Mouse (Mus musculus): ENCODE data around the gene Gnb5. TPM values are rescaled to one million over a fixed set of nuclear protein-coding genes. Genes with fewer than 3 reads are reported as not detected.

Gene Gnb5
- polyA plus RNA-seq, 1 experiment from 2014 or later, result 11.2 TPM

DNA sequence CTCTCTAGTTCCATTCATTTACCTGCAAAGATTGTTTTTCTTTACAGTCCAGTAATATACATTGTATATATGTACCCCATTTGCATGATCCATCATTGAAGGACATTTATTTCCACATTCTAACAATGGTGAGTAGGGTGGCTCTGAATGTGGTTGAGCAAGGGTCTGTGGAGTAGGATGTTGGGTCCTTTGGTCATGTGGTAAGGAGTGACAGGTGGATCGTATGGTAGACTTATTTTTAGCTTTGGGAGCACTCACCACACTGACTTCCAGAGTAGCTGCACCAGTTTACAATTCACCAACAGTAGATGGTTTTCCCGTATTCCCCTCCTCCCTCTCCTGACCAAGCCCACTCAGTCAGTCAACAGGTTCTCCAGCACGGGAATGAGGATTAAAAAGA, 62.7 kb downstream of the Gnb5 start:
- Histone ChIP-seq H3K4me1 (replicated peaks; ENCODE audit: control insufficient read depth, insufficient read depth, low read length) (no peaks in the 10 kb centered on the region; the same call in 1 of the 2 replicates), H3K9ac (ENCODE audit: low read depth, low read length) (no peak overlapping the region), H3K27ac (ENCODE audit: low read depth, low read length) (no peak overlapping the region), H3K4me3 (ENCODE audit: low read depth, low read length) (no peak overlapping the region), H3K36me3 (ENCODE audit: control insufficient read depth, insufficient read depth) (no peaks in the 10 kb centered on the region), H3K9me3 (ENCODE audit: control insufficient read depth) (no peaks in the 10 kb centered on the region), H3K27me3 (replicated peaks; ENCODE audit: control insufficient read depth, insufficient read depth, low read length) (no peaks in the 10 kb centered on the region), H3K4me2 (replicated peaks; ENCODE audit: low read depth) (no peak overlapping the region)
- no peak for ATAC-seq
- TF ChIP-seq CTCF (IDR thresholded peaks at IDR 0.05; ENCODE audit: low read depth), result no peak
- 74% methylated on average over 3 of the region's 3 CpGs for WGBS

DNA sequence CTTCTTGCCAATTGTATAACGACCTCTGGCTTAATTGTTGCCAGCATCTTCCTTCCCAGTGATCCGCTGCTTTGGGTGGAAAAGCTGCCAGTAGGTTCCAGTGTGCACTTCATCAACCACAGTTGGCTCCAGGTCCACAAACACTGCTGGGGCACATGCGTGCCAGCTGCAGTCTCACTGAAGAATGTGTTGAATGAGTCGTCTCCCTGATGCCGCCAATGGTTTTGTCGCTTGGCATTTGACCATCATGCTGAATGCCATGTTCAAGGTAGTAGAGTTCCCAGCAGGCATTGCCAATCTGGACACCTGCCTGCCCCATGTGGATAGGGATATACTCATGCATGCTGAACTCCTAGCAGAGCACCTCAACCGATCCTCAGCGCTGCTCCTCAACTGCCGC, 69.5 kb downstream of the Gnb5 start:
- H3K9ac ChIP-seq (ENCODE audit: low read depth, low read length), result no peak overlapping the region
- H3K4me1 ChIP-seq (replicated peaks; ENCODE audit: control insufficient read depth, insufficient read depth, low read length), result no peaks in the 10 kb centered on the region
- H3K27ac ChIP-seq (ENCODE audit: low read depth, low read length), result no peak overlapping the region
- H3K9me3 ChIP-seq (ENCODE audit: control insufficient read depth), result no peaks in the 10 kb centered on the region
- no peak for TF ChIP-seq CTCF (IDR thresholded peaks at IDR 0.05; ENCODE audit: low read depth)
- H3K36me3 ChIP-seq (ENCODE audit: control insufficient read depth, insufficient read depth), result no peaks in the 10 kb centered on the region
- H3K4me2 ChIP-seq (replicated peaks; ENCODE audit: low read depth), result no peak overlapping the region
- 95% methylated on average over 9 of the region's 9 CpGs for WGBS
- no peak overlapping the region for H3K4me3 ChIP-seq (ENCODE audit: low read depth, low read length)
- ATAC-seq, result no peak
- H3K27me3 ChIP-seq (replicated peaks; ENCODE audit: control insufficient read depth, insufficient read depth, low read length), result no peaks in the 10 kb centered on the region

DNA sequence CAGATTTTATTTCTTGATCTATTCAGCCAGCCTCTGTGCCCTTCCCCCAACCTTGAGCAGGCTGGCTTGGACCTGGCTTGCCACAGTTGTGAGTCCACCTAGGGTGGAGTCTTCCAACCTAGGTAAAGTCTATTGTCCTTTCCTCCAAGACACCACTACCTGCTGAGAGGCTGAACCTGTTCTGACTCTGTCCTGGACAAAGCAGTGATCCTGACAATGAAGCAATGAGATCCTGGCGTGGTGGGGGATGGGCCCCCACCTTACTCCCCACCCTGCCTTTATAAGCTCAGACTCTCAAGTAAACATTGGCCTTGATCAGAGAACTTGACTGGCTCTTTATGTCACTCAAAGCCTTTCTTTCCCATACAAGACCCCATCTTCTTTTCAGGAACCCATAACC, 70.3 kb downstream of the Gnb5 start:
- WGBS, result 67% methylated on average over 1 of the region's 1 CpGs
- Histone ChIP-seq H3K9me3 (ENCODE audit: control insufficient read depth) (no peaks in the 10 kb centered on the region), H3K36me3 (ENCODE audit: control insufficient read depth, insufficient read depth) (no peaks in the 10 kb centered on the region), H3K4me1 (replicated peaks; ENCODE audit: control insufficient read depth, insufficient read depth, low read length) (no peaks in the 10 kb centered on the region), H3K27ac (ENCODE audit: low read depth, low read length) (no peak overlapping the region), H3K4me2 (replicated peaks; ENCODE audit: low read depth) (no peak overlapping the region), H3K27me3 (replicated peaks; ENCODE audit: control insufficient read depth, insufficient read depth, low read length) (no peaks in the 10 kb centered on the region), H3K9ac (ENCODE audit: low read depth, low read length) (no peak overlapping the region), H3K4me3 (ENCODE audit: low read depth, low read length) (no peak overlapping the region)
- ATAC-seq, result no peak
- no peak for TF ChIP-seq CTCF (IDR thresholded peaks at IDR 0.05; ENCODE audit: low read depth)

DNA sequence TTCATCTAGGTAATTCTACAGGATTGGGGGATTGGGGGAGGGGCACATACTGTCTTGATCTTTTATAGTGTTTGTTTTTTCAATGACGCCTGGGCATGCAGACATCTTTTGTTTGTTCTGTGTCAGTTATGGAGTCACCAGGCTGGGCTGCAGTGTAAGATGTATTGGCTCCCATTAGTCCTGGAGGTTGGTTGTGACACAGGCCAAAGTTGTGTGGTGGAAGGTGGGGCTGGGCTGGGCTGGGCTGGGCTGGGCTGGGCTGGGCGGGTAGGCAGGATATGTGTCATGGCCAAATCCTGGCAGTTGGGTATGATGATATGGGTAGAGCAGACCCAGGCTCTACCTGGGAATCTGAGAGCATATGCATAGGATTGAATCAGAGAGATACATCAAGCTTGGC, 72.7 kb downstream of the Gnb5 start:
- H3K9ac ChIP-seq (ENCODE audit: low read depth, low read length), result no peak overlapping the region
- no peaks in the 10 kb centered on the region for H3K9me3 ChIP-seq (ENCODE audit: control insufficient read depth)
- H3K36me3 ChIP-seq (ENCODE audit: control insufficient read depth, insufficient read depth), result no peaks in the 10 kb centered on the region
- peak; percentile 41; the same call in 1 of the 2 replicates for ATAC-seq
- 64% methylated on average over 2 of the region's 2 CpGs for WGBS
- H3K4me2 ChIP-seq (replicated peaks; ENCODE audit: low read depth), result no peak overlapping the region
- H3K27me3 ChIP-seq (replicated peaks; ENCODE audit: control insufficient read depth, insufficient read depth, low read length), result no peaks in the 10 kb centered on the region
- no peak overlapping the region for H3K4me3 ChIP-seq (ENCODE audit: low read depth, low read length)
- no peak for TF ChIP-seq CTCF (IDR thresholded peaks at IDR 0.05; ENCODE audit: low read depth)
- no peak overlapping the region for H3K27ac ChIP-seq (ENCODE audit: low read depth, low read length)
- H3K4me1 ChIP-seq (replicated peaks; ENCODE audit: control insufficient read depth, insufficient read depth, low read length), result no peaks in the 10 kb centered on the region

DNA sequence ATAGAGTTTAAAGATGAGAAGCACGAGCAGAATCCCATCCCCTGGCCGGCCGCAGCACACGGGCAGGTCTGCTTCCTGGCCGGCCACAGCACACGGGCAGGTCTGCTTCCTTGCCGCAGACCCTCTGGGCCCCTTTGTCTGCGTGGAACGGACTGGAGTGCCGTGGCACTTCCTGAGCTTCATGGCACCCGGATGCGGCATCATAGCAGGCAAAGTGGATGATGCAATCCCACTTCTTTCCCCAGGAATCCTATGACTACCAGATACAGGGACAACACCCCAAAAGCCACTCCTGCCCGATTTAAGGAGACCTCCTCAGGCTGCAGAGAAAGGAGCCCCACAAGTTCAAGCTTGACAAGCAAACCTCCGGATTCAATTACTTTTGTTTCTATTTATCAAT, 76.7 kb downstream of the Gnb5 start:
- no peak overlapping the region for H3K4me2 ChIP-seq (replicated peaks; ENCODE audit: low read depth)
- no peaks in the 10 kb centered on the region for H3K4me1 ChIP-seq (replicated peaks; ENCODE audit: control insufficient read depth, insufficient read depth, low read length)
- no peak overlapping the region for H3K27ac ChIP-seq (ENCODE audit: low read depth, low read length)
- no peak for ATAC-seq
- WGBS, result 90% methylated on average over 14 of the region's 14 CpGs
- H3K9ac ChIP-seq (ENCODE audit: low read depth, low read length), result no peak overlapping the region
- no peaks in the 10 kb centered on the region for H3K27me3 ChIP-seq (replicated peaks; ENCODE audit: control insufficient read depth, insufficient read depth, low read length)
- H3K36me3 ChIP-seq (ENCODE audit: control insufficient read depth, insufficient read depth), result peaks cover 10% of the 10 kb centered on the region; the same call in 1 of the 2 replicates
- H3K9me3 ChIP-seq (ENCODE audit: control insufficient read depth), result no peaks in the 10 kb centered on the region
- no peak for TF ChIP-seq CTCF (IDR thresholded peaks at IDR 0.05; ENCODE audit: low read depth)
- no peak overlapping the region for H3K4me3 ChIP-seq (ENCODE audit: low read depth, low read length)

DNA sequence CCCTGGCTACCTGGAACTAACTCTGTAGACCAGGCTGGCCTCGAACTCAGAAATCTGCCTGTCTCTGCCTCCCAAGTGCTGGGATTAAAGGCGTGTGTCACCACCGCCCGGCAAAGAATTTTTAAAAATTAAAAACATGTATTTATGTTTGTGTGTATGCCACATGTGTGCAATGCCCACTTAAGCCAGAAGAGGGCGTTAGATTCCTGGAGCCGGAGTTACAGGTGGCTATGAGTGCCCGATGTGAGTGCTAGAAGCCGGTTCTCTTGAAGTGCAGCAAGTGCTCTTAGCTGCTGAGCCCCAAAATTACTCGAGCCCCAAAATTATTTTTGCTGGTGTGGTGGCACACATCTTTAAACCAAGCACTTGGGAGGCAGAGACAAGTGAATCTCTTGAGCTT, 77.7 kb downstream of the Gnb5 start:
- 0 out of 2 replicates have a peak overlapping the region, but pooled peaks have one; percentile 15 for H3K27ac ChIP-seq (ENCODE audit: low read depth, low read length)
- no peaks in the 10 kb centered on the region for H3K27me3 ChIP-seq (replicated peaks; ENCODE audit: control insufficient read depth, insufficient read depth, low read length)
- no peak overlapping the region for H3K4me2 ChIP-seq (replicated peaks; ENCODE audit: low read depth)
- peaks cover 15% of the 10 kb centered on the region for H3K36me3 ChIP-seq (ENCODE audit: control insufficient read depth, insufficient read depth)
- no peak overlapping the region for H3K4me3 ChIP-seq (ENCODE audit: low read depth, low read length)
- no peaks in the 10 kb centered on the region for H3K4me1 ChIP-seq (replicated peaks; ENCODE audit: control insufficient read depth, insufficient read depth, low read length)
- peak; percentile 34; the same call in 1 of the 2 replicates for TF ChIP-seq CTCF (IDR thresholded peaks at IDR 0.05; ENCODE audit: low read depth)
- WGBS, result 83% methylated on average over 9 of the region's 9 CpGs
- no peak overlapping the region for H3K9ac ChIP-seq (ENCODE audit: low read depth, low read length)
- no peak for ATAC-seq
- no peaks in the 10 kb centered on the region for H3K9me3 ChIP-seq (ENCODE audit: control insufficient read depth)

Measured in intestine, postnatal 0 days (tissue).